Mouse (Mus musculus): ENCODE data around the gene Scgb3a1.

Scgb3a1 gene

GRCm38 (mm10) chr11:49663310-49663709 is at the start of gene Scgb3a1:
Gene Scgb3a1 (plus strand): TSS chr11:49663610.
- DNase-seq (ENCODE audit: low read depth, low spot score): no peak

GRCm38 (mm10) chr11:49615856-49616725 is 47.3 kb upstream of the Scgb3a1 start:
- DNase-seq (ENCODE audit: low read depth, low spot score): no peak

- no peak for DNase-seq (ENCODE audit: low read depth, low spot score)
These were observed 44.9 kb upstream of the Scgb3a1 start for GRCm38 (mm10) chr11:49618476-49618875.

- no peak for DNase-seq (ENCODE audit: low read depth, low spot score)
These were observed 41.5 kb upstream of the Scgb3a1 start for GRCm38 (mm10) chr11:49621953-49622352.

GRCm38 (mm10) chr11:49624156-49624555 is 39.3 kb upstream of the Scgb3a1 start:
- DNase-seq (ENCODE audit: low read depth, low spot score): no peak

GRCm38 (mm10) chr11:49625863-49626262 is 37.5 kb upstream of the Scgb3a1 start:
- DNase-seq (ENCODE audit: low read depth, low spot score): peak; percentile 67

GRCm38 (mm10) chr11:49626748-49627147 is 36.7 kb upstream of the Scgb3a1 start:
- no peak for DNase-seq (ENCODE audit: low read depth, low spot score)

GRCm38 (mm10) chr11:49631154-49631553 is 32.3 kb upstream of the Scgb3a1 start:
- peak; percentile 50 for DNase-seq (ENCODE audit: low read depth, low spot score)

- no peak for DNase-seq (ENCODE audit: low read depth, low spot score)
These were observed 31.2 kb upstream of the Scgb3a1 start for GRCm38 (mm10) chr11:49632256-49632655.

- peak; percentile 43 for DNase-seq (ENCODE audit: low read depth, low spot score)
These were observed 29.3 kb upstream of the Scgb3a1 start for GRCm38 (mm10) chr11:49634101-49634500.

GRCm38 (mm10) chr11:49635671-49636070 is 27.7 kb upstream of the Scgb3a1 start:
- no peak for DNase-seq (ENCODE audit: low read depth, low spot score)

- peak; percentile 91 for DNase-seq (ENCODE audit: low read depth, low spot score)
These were observed 27.0 kb upstream of the Scgb3a1 start for GRCm38 (mm10) chr11:49636449-49636848.

- DNase-seq (ENCODE audit: low read depth, low spot score): no peak
These were observed 17.7 kb upstream of the Scgb3a1 start for GRCm38 (mm10) chr11:49645677-49646076.

GRCm38 (mm10) chr11:49650113-49650993 is 13.1 kb upstream of the Scgb3a1 start:
- DNase-seq (ENCODE audit: low read depth, low spot score): peak; percentile 92

GRCm38 (mm10) chr11:49650994-49651761 is 12.2 kb upstream of the Scgb3a1 start:
- DNase-seq (ENCODE audit: low read depth, low spot score): no peak

- DNase-seq (ENCODE audit: low read depth, low spot score): no peak
These were observed 11.6 kb upstream of the Scgb3a1 start for GRCm38 (mm10) chr11:49651762-49652322.

- peak; percentile 88 for DNase-seq (ENCODE audit: low read depth, low spot score)
These were observed 10.9 kb upstream of the Scgb3a1 start for GRCm38 (mm10) chr11:49652401-49653078.

- DNase-seq (ENCODE audit: low read depth, low spot score): no peak
These were observed 10.4 kb upstream of the Scgb3a1 start for GRCm38 (mm10) chr11:49653079-49653408.

- DNase-seq (ENCODE audit: low read depth, low spot score): no peak
These were observed 8.8 kb upstream of the Scgb3a1 start for GRCm38 (mm10) chr11:49654651-49655050.

GRCm38 (mm10) chr11:49655501-49655900 is 7.9 kb upstream of the Scgb3a1 start:
- no peak for DNase-seq (ENCODE audit: low read depth, low spot score)

- DNase-seq (ENCODE audit: low read depth, low spot score): no peak
These were observed 5.3 kb upstream of the Scgb3a1 start for GRCm38 (mm10) chr11:49658065-49658464.

Data from ES-CJ7 (cell line).